Mouse (Mus musculus): Measurements from ENCODE around the gene Nfatc3. TPM values are rescaled to one million over a fixed set of nuclear protein-coding genes. Genes with fewer than 3 reads are reported as not detected.
A peak's percentile ranks its signal among the peaks of the same experiment; 100 is the strongest.

Gene Nfatc3
- polyA plus RNA-seq, 2 experiments: 7.8 to 27.2 TPM

DNA sequence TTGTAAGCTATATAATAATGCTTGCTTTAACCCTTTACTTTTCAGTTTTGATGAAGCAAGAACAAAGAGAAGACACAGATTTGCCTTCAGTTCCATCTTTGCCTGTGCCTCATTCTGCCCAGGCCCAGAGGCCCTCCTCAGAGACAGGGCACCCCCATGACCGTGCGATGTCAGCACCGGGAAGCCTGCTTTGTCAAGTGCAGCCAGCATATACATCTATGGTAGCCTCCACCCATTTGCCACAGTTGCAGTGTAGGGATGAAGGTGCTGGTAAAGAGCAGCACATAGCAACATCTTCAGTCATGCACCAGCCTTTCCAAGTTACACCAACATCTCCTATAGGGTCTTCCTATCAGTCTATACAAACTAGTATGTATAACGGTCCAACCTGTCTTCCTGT is 49.4 kb downstream of the Nfatc3 start:
- no peaks in the 10 kb centered on the region for H3K9me3 ChIP-seq (ENCODE audit: control insufficient read depth, low read length)
- H3K9ac ChIP-seq (ENCODE audit: low read depth, low read length, severe bottlenecking): no peak overlapping the region
- no peak overlapping the region for H3K4me2 ChIP-seq (replicated peaks; ENCODE audit: low read depth, low read length, severe bottlenecking)
- no peaks in the 10 kb centered on the region for H3K4me1 ChIP-seq (ENCODE audit: control insufficient read depth, insufficient read depth, low read length)
- no peak for TF ChIP-seq POLR2A (IDR thresholded peaks at IDR 0.05; ENCODE audit: borderline replicate concordance, extremely low read depth, insufficient read depth, insufficient read length)
- H3K27ac ChIP-seq (replicated peaks; ENCODE audit: low read depth, low read length): no peak overlapping the region
- 95% methylated on average over 4 of the region's 4 CpGs for WGBS
- peaks cover 42% of the 10 kb centered on the region for H3K36me3 ChIP-seq (ENCODE audit: control insufficient read depth, insufficient read depth, low read length)
- no peak overlapping the region for H3K4me3 ChIP-seq (replicated peaks; ENCODE audit: low read length)
- DNase-seq (ENCODE audit: low spot score) (no peak), ATAC-seq (ENCODE audit: low FRiP score, low read depth) (no peak)
- H3K27me3 ChIP-seq (ENCODE audit: control insufficient read depth, insufficient read depth, low read length): no peaks in the 10 kb centered on the region

DNA sequence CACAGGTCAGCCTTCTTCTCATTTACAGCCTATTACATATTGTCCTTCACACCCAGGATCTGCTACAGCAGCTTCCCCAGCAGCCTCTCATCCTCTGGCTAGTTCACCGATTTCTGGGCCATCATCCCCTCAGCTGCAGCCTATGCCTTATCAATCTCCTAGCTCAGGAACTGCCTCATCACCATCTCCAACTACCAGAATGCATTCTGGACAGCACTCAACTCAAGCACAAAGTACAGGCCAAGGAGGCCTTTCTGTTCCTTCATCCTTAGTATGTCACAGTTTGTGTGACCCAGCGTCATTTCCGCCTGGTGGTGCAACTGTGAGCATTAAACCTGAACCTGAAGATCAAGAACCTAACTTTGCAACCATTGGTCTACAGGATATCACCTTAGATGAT is 50.1 kb downstream of the Nfatc3 start:
- WGBS: 95% methylated on average over 3 of the region's 3 CpGs
- Histone ChIP-seq H3K27ac (replicated peaks; ENCODE audit: low read depth, low read length) (no peak overlapping the region), H3K36me3 (ENCODE audit: control insufficient read depth, insufficient read depth, low read length) (peaks cover 37% of the 10 kb centered on the region), H3K4me1 (ENCODE audit: control insufficient read depth, insufficient read depth, low read length) (no peaks in the 10 kb centered on the region), H3K9me3 (ENCODE audit: control insufficient read depth, low read length) (no peaks in the 10 kb centered on the region), H3K4me3 (replicated peaks; ENCODE audit: low read length) (no peak overlapping the region), H3K4me2 (replicated peaks; ENCODE audit: low read depth, low read length, severe bottlenecking) (no peak overlapping the region), H3K27me3 (ENCODE audit: control insufficient read depth, insufficient read depth, low read length) (no peaks in the 10 kb centered on the region), H3K9ac (ENCODE audit: low read depth, low read length, severe bottlenecking) (no peak overlapping the region)
- no peak for TF ChIP-seq POLR2A (IDR thresholded peaks at IDR 0.05; ENCODE audit: borderline replicate concordance, extremely low read depth, insufficient read depth, insufficient read length)
- ATAC-seq (ENCODE audit: low FRiP score, low read depth) (no peak), DNase-seq (ENCODE audit: low spot score) (no peak)

DNA sequence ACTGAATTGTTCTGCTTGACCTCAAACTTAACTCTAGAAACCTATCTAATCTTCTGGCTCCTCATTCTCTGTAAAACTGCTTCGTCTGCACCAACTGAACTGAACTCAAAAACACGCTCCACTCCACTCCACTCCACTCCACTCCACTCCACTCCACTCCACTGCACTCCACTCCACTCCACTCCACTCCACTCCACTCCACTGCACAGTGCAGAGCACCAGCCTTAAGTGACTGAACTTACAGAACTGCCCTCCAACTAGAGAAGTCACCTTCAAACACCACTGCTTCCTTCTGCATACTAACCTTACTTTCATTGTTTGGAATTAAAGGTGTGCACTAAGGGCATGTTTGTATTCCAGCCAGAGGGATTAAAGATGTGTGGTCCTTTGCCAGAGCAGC is 53.4 kb downstream of the Nfatc3 start:
- no peaks in the 10 kb centered on the region for H3K27me3 ChIP-seq (ENCODE audit: control insufficient read depth, insufficient read depth, low read length)
- no peaks in the 10 kb centered on the region for H3K9me3 ChIP-seq (ENCODE audit: control insufficient read depth, low read length)
- H3K36me3 ChIP-seq (ENCODE audit: control insufficient read depth, insufficient read depth, low read length): peaks cover 41% of the 10 kb centered on the region
- WGBS: 91% methylated on average over 2 of the region's 2 CpGs
- ATAC-seq (ENCODE audit: low FRiP score, low read depth) (no peak), DNase-seq (ENCODE audit: low spot score) (no peak)
- no peaks in the 10 kb centered on the region for H3K4me1 ChIP-seq (ENCODE audit: control insufficient read depth, insufficient read depth, low read length)
- H3K27ac ChIP-seq (replicated peaks; ENCODE audit: low read depth, low read length): no peak overlapping the region
- no peak overlapping the region for H3K9ac ChIP-seq (ENCODE audit: low read depth, low read length, severe bottlenecking)
- no peak overlapping the region for H3K4me3 ChIP-seq (replicated peaks; ENCODE audit: low read length)
- TF ChIP-seq POLR2A (IDR thresholded peaks at IDR 0.05; ENCODE audit: borderline replicate concordance, extremely low read depth, insufficient read depth, insufficient read length): no peak
- no peak overlapping the region for H3K4me2 ChIP-seq (replicated peaks; ENCODE audit: low read depth, low read length, severe bottlenecking)

DNA sequence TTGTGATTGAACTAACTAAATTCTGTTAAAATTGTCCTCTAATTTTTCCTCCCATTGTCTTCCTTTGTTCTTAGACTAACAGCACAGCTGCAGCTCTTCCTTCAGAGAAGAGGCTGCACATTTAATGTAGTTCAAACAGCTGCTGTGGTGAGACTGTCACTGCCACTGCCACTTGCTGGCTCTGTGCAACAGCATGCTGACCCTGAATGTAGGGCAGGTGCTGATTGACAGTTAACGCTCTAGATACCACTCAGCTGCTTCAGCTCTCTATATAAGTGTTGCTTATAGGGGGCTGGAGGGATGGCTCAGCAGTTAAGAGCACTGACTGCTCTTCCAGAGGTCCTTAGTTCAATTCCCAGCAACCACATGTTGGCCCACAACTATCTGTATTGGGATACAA is 53.9 kb downstream of the Nfatc3 start:
- TF ChIP-seq POLR2A (IDR thresholded peaks at IDR 0.05; ENCODE audit: borderline replicate concordance, extremely low read depth, insufficient read depth, insufficient read length): no peak
- ATAC-seq (ENCODE audit: low FRiP score, low read depth) (peak; percentile 53; the same call in 1 of the 2 replicates), DNase-seq (ENCODE audit: low spot score) (no peak)
- Histone ChIP-seq H3K27ac (replicated peaks; ENCODE audit: low read depth, low read length) (no peak overlapping the region), H3K4me1 (ENCODE audit: control insufficient read depth, insufficient read depth, low read length) (no peaks in the 10 kb centered on the region), H3K9ac (ENCODE audit: low read depth, low read length, severe bottlenecking) (no peak overlapping the region), H3K4me2 (replicated peaks; ENCODE audit: low read depth, low read length, severe bottlenecking) (no peak overlapping the region), H3K27me3 (ENCODE audit: control insufficient read depth, insufficient read depth, low read length) (no peaks in the 10 kb centered on the region), H3K36me3 (ENCODE audit: control insufficient read depth, insufficient read depth, low read length) (peaks cover 45% of the 10 kb centered on the region), H3K9me3 (ENCODE audit: control insufficient read depth, low read length) (no peaks in the 10 kb centered on the region), H3K4me3 (replicated peaks; ENCODE audit: low read length) (no peak overlapping the region)
- WGBS: 84% methylated on average over 1 of the region's 1 CpGs

DNA sequence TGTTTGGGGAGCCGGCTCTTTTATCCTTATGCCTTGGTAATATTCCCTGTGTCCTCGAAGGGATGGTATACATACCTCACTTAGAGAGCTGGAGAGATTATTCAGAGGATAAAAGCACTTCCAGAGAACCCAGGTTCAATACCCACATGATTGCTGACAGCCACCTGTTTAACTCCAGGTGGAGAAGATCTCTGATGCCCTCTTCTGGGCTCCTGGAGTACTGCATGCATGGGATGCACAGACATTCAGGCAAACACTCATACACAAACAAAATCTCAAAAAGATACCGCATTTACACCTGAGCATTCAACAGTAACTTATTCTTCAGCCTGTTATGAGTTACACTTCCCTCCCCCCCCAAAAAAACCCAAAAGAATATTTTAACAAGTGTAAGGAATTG is 57.3 kb downstream of the Nfatc3 start:
- H3K4me3 ChIP-seq (replicated peaks; ENCODE audit: low read length): no peak overlapping the region
- H3K4me1 ChIP-seq (ENCODE audit: control insufficient read depth, insufficient read depth, low read length): no peaks in the 10 kb centered on the region
- no peak overlapping the region for H3K4me2 ChIP-seq (replicated peaks; ENCODE audit: low read depth, low read length, severe bottlenecking)
- no peak overlapping the region for H3K27ac ChIP-seq (replicated peaks; ENCODE audit: low read depth, low read length)
- 96% methylated on average over 3 of the region's 3 CpGs for WGBS
- no peak for TF ChIP-seq POLR2A (IDR thresholded peaks at IDR 0.05; ENCODE audit: borderline replicate concordance, extremely low read depth, insufficient read depth, insufficient read length)
- H3K36me3 ChIP-seq (ENCODE audit: control insufficient read depth, insufficient read depth, low read length): peaks cover 45% of the 10 kb centered on the region
- H3K27me3 ChIP-seq (ENCODE audit: control insufficient read depth, insufficient read depth, low read length): no peaks in the 10 kb centered on the region
- DNase-seq (ENCODE audit: low spot score) (no peak), ATAC-seq (ENCODE audit: low FRiP score, low read depth) (no peak)
- H3K9ac ChIP-seq (ENCODE audit: low read depth, low read length, severe bottlenecking): no peak overlapping the region
- H3K9me3 ChIP-seq (ENCODE audit: control insufficient read depth, low read length): no peaks in the 10 kb centered on the region

DNA sequence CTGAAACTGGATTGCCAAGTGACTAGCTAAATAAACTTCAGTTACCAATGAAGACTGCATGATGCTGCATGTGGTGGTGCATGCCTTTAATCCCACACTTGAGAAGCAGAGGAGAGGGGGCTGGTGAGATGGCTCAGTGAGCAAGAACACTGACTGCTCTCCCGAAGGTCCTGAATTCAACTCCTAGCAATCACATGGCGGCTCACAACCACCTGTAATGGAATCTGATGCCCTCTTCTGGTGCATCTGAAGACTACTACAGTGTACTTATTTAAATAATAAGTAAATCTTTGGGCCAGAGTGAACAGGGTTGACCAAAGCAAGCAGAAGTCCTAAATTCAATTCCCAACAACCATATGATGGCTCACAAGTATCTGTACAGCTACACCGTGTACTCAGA is 64.8 kb downstream of the Nfatc3 start:
- no peak overlapping the region for H3K27ac ChIP-seq (replicated peaks; ENCODE audit: low read depth, low read length)
- no peaks in the 10 kb centered on the region for H3K27me3 ChIP-seq (ENCODE audit: control insufficient read depth, insufficient read depth, low read length)
- H3K9me3 ChIP-seq (ENCODE audit: control insufficient read depth, low read length): no peaks in the 10 kb centered on the region
- ATAC-seq (ENCODE audit: low FRiP score, low read depth): no peak
- WGBS: 95% methylated on average over 3 of the region's 3 CpGs
- H3K9ac ChIP-seq (ENCODE audit: low read depth, low read length, severe bottlenecking): no peak overlapping the region
- no peak overlapping the region for H3K4me3 ChIP-seq (replicated peaks; ENCODE audit: low read length)
- TF ChIP-seq POLR2A (IDR thresholded peaks at IDR 0.05; ENCODE audit: borderline replicate concordance, extremely low read depth, insufficient read depth, insufficient read length): no peak
- no peaks in the 10 kb centered on the region for H3K4me1 ChIP-seq (ENCODE audit: control insufficient read depth, insufficient read depth, low read length)
- H3K4me2 ChIP-seq (replicated peaks; ENCODE audit: low read depth, low read length, severe bottlenecking): no peak overlapping the region
- peaks cover 46% of the 10 kb centered on the region for H3K36me3 ChIP-seq (ENCODE audit: control insufficient read depth, insufficient read depth, low read length)
- DNase-seq (ENCODE audit: low spot score): no peak

All from limb, embryonic 14.5 days (tissue).